Mouse (Mus musculus) CD4-positive, CD25-positive, alpha-beta regulatory T cell, adult 2 months (primary cell): ENCODE data around the gene Mrpl33.
A peak's percentile ranks its signal among the peaks of the same experiment; 100 is the strongest.

Source experiments
- DNase-seq: peaks from one replicate; pipeline ENCODE4 v3.0.0-alpha.2; 2012; ENCODE audit warnings: low read depth, low spot score

The Mrpl33 gene

DNA sequence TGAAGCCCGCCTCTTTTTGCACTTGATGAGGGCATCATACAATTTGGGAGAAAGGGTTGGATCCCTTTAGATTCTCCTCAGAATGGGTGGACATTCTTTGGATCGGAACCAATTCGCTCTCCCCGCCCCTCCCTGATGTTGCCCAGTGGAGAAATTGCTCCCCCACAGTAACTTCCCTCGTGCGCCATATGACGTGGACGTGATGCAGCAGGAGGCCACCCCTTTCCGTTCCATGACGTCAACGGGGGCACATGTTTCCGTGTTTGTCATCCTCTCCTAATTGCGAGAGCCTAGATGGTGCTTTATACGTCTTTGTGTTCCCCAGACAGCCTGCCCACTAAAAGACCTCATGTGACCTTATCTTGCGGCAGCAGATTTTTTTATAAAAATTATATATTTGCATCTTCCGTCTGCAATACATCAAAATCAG lies 101.6 kb downstream of the Mrpl33 start:
- DNase-seq = peak; percentile 99

DNA sequence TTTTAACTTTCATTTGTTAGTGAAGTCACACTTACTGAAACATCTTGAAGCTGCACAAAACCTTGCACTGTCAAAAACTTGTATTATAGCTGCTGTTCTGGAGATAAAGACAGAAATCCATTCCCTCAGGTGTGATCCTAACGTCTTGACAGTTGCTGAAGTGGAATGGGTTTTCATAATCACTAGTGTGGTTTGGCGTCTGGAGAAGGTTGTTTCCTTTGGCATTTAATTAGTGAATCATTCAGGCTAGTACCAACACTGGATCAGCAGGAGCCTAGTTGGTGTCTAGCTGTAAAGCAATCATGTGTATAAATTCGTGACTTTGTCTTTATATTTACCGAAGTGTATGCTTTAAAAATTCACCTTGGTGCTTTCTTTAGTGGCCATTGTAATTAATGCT lies 102.2 kb downstream of the Mrpl33 start:
- peak; percentile 43 for DNase-seq

DNA sequence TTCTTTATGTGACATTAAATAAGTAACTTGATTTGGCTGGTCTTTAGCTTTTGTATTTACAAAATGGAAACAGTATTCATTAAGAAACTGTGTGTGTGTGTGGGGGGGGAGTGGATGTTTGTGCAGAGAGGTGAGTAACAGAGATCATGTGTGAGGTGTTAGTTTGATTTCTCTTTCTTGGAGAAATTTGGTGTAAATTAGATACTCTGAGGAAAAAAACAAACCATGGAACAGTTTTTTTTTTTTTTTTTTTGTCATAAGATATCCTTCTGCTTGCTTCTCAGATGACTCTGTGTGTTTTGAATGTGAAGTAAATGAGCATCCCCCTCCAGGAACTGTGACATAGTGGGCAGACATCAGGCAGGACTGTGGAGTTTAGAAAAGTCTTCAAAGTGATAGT lies 102.7 kb downstream of the Mrpl33 start:
- DNase-seq = peak; percentile 39

GRCm38 (mm10) chr5:31704971-31705370 lies 108.2 kb downstream of the Mrpl33 start:
- DNase-seq = no peak

DNA sequence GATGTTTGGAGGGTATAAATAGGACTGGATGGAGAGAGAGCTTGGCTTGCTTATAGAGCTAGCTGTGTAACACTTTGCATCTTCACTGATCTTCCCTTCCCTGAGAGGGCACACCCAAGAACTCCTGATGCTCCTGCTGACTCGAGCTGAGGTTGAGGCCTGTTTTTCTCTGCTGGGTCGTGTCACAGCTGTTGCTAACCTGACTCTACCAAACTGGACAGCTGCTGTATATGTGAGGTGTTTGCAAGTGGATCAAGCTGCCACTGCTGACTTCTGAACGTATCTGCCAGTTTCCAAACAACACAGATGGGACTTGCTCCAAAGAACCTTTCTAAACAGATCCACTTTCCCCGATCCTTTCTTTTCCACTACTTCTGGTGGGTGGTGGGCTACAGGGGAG lies 110.1 kb downstream of the Mrpl33 start:
- no peak for DNase-seq

DNA sequence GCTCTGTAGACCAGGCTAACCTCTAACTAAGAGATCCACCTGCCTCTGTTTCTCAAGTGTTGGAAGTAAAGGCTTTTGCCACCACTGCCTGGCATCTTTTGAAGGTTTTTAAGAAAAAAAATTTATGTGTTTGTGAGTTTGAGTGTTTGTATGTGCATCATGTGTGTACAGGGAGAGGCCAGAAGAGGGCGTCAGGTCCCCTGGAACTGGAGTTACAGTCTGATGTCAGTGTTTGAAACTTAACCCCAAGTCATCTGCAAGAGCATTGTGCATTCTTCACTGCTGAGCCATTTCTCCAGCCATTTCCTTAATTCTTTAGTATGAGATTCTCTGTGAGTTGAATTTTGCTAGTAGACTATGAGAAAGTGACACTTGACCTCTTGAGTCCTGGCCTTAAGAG lies 112.7 kb downstream of the Mrpl33 start:
- peak; percentile 53 for DNase-seq

DNA sequence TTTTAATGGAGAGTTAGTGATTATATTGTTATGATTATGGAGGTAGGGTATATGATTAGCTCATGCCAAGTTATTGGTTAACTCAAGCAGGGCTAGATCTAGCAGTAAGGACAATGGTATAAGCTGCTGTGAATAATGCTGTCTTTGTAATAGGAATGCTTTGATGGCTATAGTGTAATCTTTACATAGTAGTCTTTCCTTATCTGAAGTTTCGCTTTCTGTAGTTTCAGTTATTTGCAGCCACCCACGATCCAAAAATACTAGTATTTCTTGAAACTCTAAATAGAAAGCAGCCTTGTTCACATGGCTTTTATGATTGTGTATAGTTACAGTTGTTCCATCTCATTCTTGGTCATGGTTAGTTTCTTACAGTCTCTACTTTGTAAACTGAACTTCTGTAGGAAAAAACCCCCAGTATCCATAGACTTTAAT lies 116.6 kb downstream of the Mrpl33 start:
- DNase-seq = peak; percentile 22

- DNase-seq = peak; percentile 45
Measured at GRCm38 (mm10) chr5:31713841-31714264, 117.1 kb downstream of the Mrpl33 start.
